Mouse (Mus musculus) ES-CJ7 (cell line): ENCODE measurements around the gene Fgf18.

Source experiments
- DNase-seq: peaks from one replicate; pipeline ENCODE4 v3.0.0; 2011; ENCODE audit warnings: low read depth, low spot score

Gene Fgf18

GRCm38 (mm10) chr11:33070520-33070919 lies 76.7 kb downstream of the Fgf18 start:
- no peak for DNase-seq
